Mouse (Mus musculus): ENCODE data around the gene Padi3.

GRCm38 (mm10) chr4:140761601-140762000 is 48.8 kb downstream of the Padi3 start:
- TF ChIP-seq CTCF (IDR thresholded peaks at IDR 0.05; ENCODE audit: borderline replicate concordance, insufficient read depth, low read length) (no peak), POLR2A (IDR thresholded peaks at IDR 0.05; ENCODE audit: low read depth, low read length) (no peak)

All from embryonic fibroblast, embryonic 13.5 days (primary cell).